Mouse (Mus musculus) liver, postnatal 0 days (tissue): ENCODE data around the gene Cpd. TPM values are rescaled to one million over a fixed set of nuclear protein-coding genes. Genes with fewer than 3 reads are reported as not detected.

Experiments
- ATAC-seq: fragments of 200-750 bp; cut with Nextera tagmentation; 2 replicates; pipeline ENCODE4 v1.8.0; 2017; ENCODE audit warnings: mild to moderate bottlenecking, moderate library complexity
- DNase-seq: peaks from one replicate; pipeline ENCODE4 v3.0.0-alpha.2; 2016
- H3K27ac ChIP-seq: fragments of 300-500 bp; sonication (generic); 2 replicates; pipeline ENCODE4 v1.5.1; 2014; ENCODE audit warnings: antibody characterized with exemption, moderate library complexity, mild to moderate bottlenecking, low read depth
- H3K27me3 ChIP-seq: fragments of 300-500 bp; sonication (generic); 2 replicates; pipeline ENCODE4 v1.6.1; 2014; ENCODE audit warnings: low read length, control low read depth, mixed read lengths; ENCODE audit not compliant: insufficient read depth
- H3K36me3 ChIP-seq: fragments of 300-500 bp; sonication (generic); replicated peaks from 2 replicates; pipeline ENCODE4 v1.6.1; 2014; ENCODE audit warnings: mild to moderate bottlenecking, control low read depth, low read length, moderate library complexity, mixed read lengths; ENCODE audit not compliant: insufficient read depth
- H3K4me1 ChIP-seq: fragments of 300-500 bp; sonication (generic); 2 replicates; pipeline ENCODE4 v1.6.1; 2014; ENCODE audit warnings: antibody characterized with exemption, mild to moderate bottlenecking, control low read depth; ENCODE audit not compliant: insufficient read depth
- H3K4me2 ChIP-seq: fragments of 300-500 bp; sonication (generic); 2 replicates; pipeline ENCODE4 v1.6.1; 2014; ENCODE audit warnings: low read depth, mild to moderate bottlenecking, low read length, moderate library complexity, mixed read lengths
- H3K4me3 ChIP-seq: fragments of 300-500 bp; sonication (generic); 2 replicates; pipeline ENCODE4 v1.5.1; 2014; ENCODE audit warnings: low read depth, low read length
- H3K9ac ChIP-seq: fragments of 300-500 bp; sonication (generic); replicated peaks from 2 replicates; pipeline ENCODE4 v1.6.1; 2014; ENCODE audit warnings: mild to moderate bottlenecking, moderate library complexity
- H3K9me3 ChIP-seq: fragments of 300-500 bp; sonication (generic); 2 replicates; pipeline ENCODE4 v1.6.1; 2016; ENCODE audit warnings: mild to moderate bottlenecking, control low read depth, low read length, mixed read lengths
- CTCF ChIP-seq: sonication (generic); IDR thresholded peaks from 2 replicates; pipeline ENCODE4 v1.5.1; 2016; ENCODE audit warnings: antibody characterized with exemption, low read depth
- EP300 ChIP-seq: IDR thresholded peaks from 2 replicates; pipeline ENCODE4 v1.6.1; 2016; ENCODE audit warnings: antibody characterized with exemption, low read depth, mild to moderate bottlenecking
- WGBS: fragments of 180-500 bp; shearing (Covaris S2); extraction: QIAGEN DNeasy Blood & Tissue Kit; methylation state at CpG from one replicate; pipeline ENCODE4 v1.1.7; 2014; ENCODE audit not compliant: insufficient replicate concordance; 5-methylcytosine and 5-hydroxymethylcytosine counted together
- polyA plus RNA-seq: library from polyadenylated mRNA; unstranded; fragments of >200 nt; fragmentation: Nextera tagmentation; extraction: Ambion mirVana; gene quantifications from 2 replicates; pipeline ENCODE4 v1.2.1, GENCODE M21; 2015

The Cpd gene
- polyA plus RNA-seq = 3.3 and 3.7 TPM in 2 replicates

GRCm38 (mm10) chr11:76846878-76847222, at the start of gene Cpd:
TSS of gene Cpd (minus strand) at chr11:76847018.
- ATAC-seq = peak; percentile 99
- H3K27me3 ChIP-seq = no peaks in the 10 kb centered on the region
- no peaks in the 10 kb centered on the region for H3K9me3 ChIP-seq
- TF ChIP-seq EP300 = no peak
- TF ChIP-seq CTCF = 0 out of 2 replicates have a peak, but pooled peaks have one; percentile 20
- no peaks in the 10 kb centered on the region for H3K36me3 ChIP-seq
- H3K4me1 ChIP-seq = peaks cover 15% of the 10 kb centered on the region
- peak within 1 kb of the TSS; percentile 66 for H3K27ac ChIP-seq
- DNase-seq = peak; percentile 95
- H3K4me2 ChIP-seq = peak within 1 kb of the TSS; percentile 86
- H3K9ac ChIP-seq = peak within 1 kb of the TSS; percentile 81
- H3K4me3 ChIP-seq = peak within 1 kb of the TSS; percentile 64
- WGBS = 9% methylated on average over 19 of the region's 29 CpGs

- DNase-seq = no peak
- no peak overlapping the region for H3K27ac ChIP-seq
- H3K4me1 ChIP-seq = peaks cover 31% of the 10 kb centered on the region
- H3K27me3 ChIP-seq = no peaks in the 10 kb centered on the region
- H3K36me3 ChIP-seq = no peaks in the 10 kb centered on the region
- 60% methylated on average over 6 of the region's 6 CpGs for whole genome bisulfite sequencing
- no peak for ATAC-seq
- no peaks in the 10 kb centered on the region for H3K9me3 ChIP-seq
- no peak overlapping the region for H3K4me3 ChIP-seq
- H3K4me2 ChIP-seq = no peak overlapping the region
- H3K9ac ChIP-seq = no peak overlapping the region
- TF ChIP-seq CTCF = no peak
- TF ChIP-seq EP300 = no peak
These were observed 49.5 kb upstream of the Cpd start for GRCm38 (mm10) chr11:76896360-76896759.

GRCm38 (mm10) chr11:76894240-76894639, 47.4 kb upstream of the Cpd start:
- 24% methylated on average over 5 of the region's 5 CpGs for WGBS
- ATAC-seq = peak; percentile 73
- DNase-seq = peak; percentile 70

GRCm38 (mm10) chr11:76893570-76893969, 46.8 kb upstream of the Cpd start:
- TF ChIP-seq EP300 = no peak; the same call in 1 of the 2 replicates
- TF ChIP-seq CTCF = no peak
- 12% methylated on average over 4 of the region's 4 CpGs for WGBS
- H3K4me3 ChIP-seq = no peak overlapping the region
- no peak overlapping the region for H3K9ac ChIP-seq
- H3K4me1 ChIP-seq = peaks cover 30% of the 10 kb centered on the region
- no peaks in the 10 kb centered on the region for H3K9me3 ChIP-seq
- H3K27ac ChIP-seq = peak overlapping the region; percentile 45; the same call in 1 of the 2 replicates
- DNase-seq (peak; percentile 26), ATAC-seq (peak; percentile 40)
- H3K36me3 ChIP-seq = no peaks in the 10 kb centered on the region
- H3K27me3 ChIP-seq = no peaks in the 10 kb centered on the region
- no peak overlapping the region for H3K4me2 ChIP-seq

More at GRCm38 (mm10) chr11:76894240-76894639, 47.4 kb upstream of the Cpd start:
- Histone ChIP-seq H3K27me3 (no peaks in the 10 kb centered on the region), H3K4me1 (peaks cover 31% of the 10 kb centered on the region), H3K9me3 (no peaks in the 10 kb centered on the region), H3K36me3 (no peaks in the 10 kb centered on the region), H3K4me2 (no peak overlapping the region), H3K4me3 (no peak overlapping the region), H3K9ac (no peak overlapping the region), H3K27ac (no peak overlapping the region)
- peak; percentile 95 for TF ChIP-seq CTCF
- no peak for TF ChIP-seq EP300

GRCm38 (mm10) chr11:76892972-76893371, 46.2 kb upstream of the Cpd start:
- Histone ChIP-seq H3K36me3 (no peaks in the 10 kb centered on the region), H3K27ac (peak overlapping the region; percentile 45), H3K4me3 (no peak overlapping the region), H3K9me3 (no peaks in the 10 kb centered on the region), H3K27me3 (no peaks in the 10 kb centered on the region), H3K9ac (no peak overlapping the region), H3K4me2 (no peak overlapping the region), H3K4me1 (peaks cover 24% of the 10 kb centered on the region)
- 68% methylated on average over 3 of the region's 3 CpGs for WGBS
- no peak for TF ChIP-seq CTCF
- TF ChIP-seq EP300 = no peak
- ATAC-seq (no peak), DNase-seq (no peak)

GRCm38 (mm10) chr11:76891738-76892349, 45.0 kb upstream of the Cpd start:
- WGBS = 65% methylated on average over 4 of the region's 4 CpGs

More at GRCm38 (mm10) chr11:76891738-76892349, 45.0 kb upstream of the Cpd start:
- no peak for ATAC-seq
- Histone ChIP-seq H3K9me3 (no peaks in the 10 kb centered on the region), H3K9ac (no peak overlapping the region), H3K4me2 (no peak overlapping the region), H3K4me1 (peaks cover 20% of the 10 kb centered on the region), H3K27ac (no peak overlapping the region), H3K27me3 (no peaks in the 10 kb centered on the region), H3K36me3 (no peaks in the 10 kb centered on the region), H3K4me3 (no peak overlapping the region)
- TF ChIP-seq CTCF = no peak
- no peak for TF ChIP-seq EP300
- no peak for DNase-seq
